Mouse (Mus musculus): ENCODE measurements around the gene Specc1. TPM values are rescaled to one million over a fixed set of nuclear protein-coding genes. Genes with fewer than 3 reads are reported as not detected.
A peak's percentile ranks its signal among the peaks of the same experiment; 100 is the strongest.

Specc1 gene
- polyA plus RNA-seq, 1 experiment from 2014 or later, result 11.1 TPM

- no peak for ATAC-seq (replicated peaks; ENCODE audit: insufficient number of reproducible peaks, insufficient read depth, low FRiP score, low read depth)
- no peaks in the 10 kb centered on the region for H3K36me3 ChIP-seq
- 59% methylated on average over 13 of the region's 13 CpGs for WGBS
- H3K27me3 ChIP-seq, result peaks cover 3% of the 10 kb centered on the region; the same call in 1 of the 2 replicates
- no peak overlapping the region for H3K27ac ChIP-seq
- no peaks in the 10 kb centered on the region for H3K4me1 ChIP-seq (replicated peaks)
- H3K4me2 ChIP-seq, result no peak overlapping the region
- no peak overlapping the region for H3K9ac ChIP-seq
- no peak overlapping the region for H3K4me3 ChIP-seq
- no peaks in the 10 kb centered on the region for H3K9me3 ChIP-seq (replicated peaks)
Measured at GRCm38 (mm10) chr11:62015071-62015654, 58.6 kb downstream of the Specc1 start.

- Histone ChIP-seq H3K9ac (no peak overlapping the region), H3K27me3 (peaks cover 3% of the 10 kb centered on the region; the same call in 1 of the 2 replicates), H3K4me2 (no peak overlapping the region), H3K9me3 (replicated peaks) (no peaks in the 10 kb centered on the region), H3K4me3 (no peak overlapping the region), H3K36me3 (no peaks in the 10 kb centered on the region), H3K27ac (no peak overlapping the region), H3K4me1 (replicated peaks) (no peaks in the 10 kb centered on the region)
- WGBS, result 48% methylated on average over 2 of the region's 2 CpGs
- no peak for ATAC-seq (replicated peaks; ENCODE audit: insufficient number of reproducible peaks, insufficient read depth, low FRiP score, low read depth)
Measured at GRCm38 (mm10) chr11:62016985-62017384, 60.4 kb downstream of the Specc1 start.

GRCm38 (mm10) chr11:62018315-62019205 is 62.0 kb downstream of the Specc1 start:
- no peak for ATAC-seq (replicated peaks; ENCODE audit: insufficient number of reproducible peaks, insufficient read depth, low FRiP score, low read depth)

GRCm38 (mm10) chr11:62019857-62020256 is 63.3 kb downstream of the Specc1 start:
- Histone ChIP-seq H3K4me2 (no peak overlapping the region), H3K4me1 (replicated peaks) (peaks cover 6% of the 10 kb centered on the region), H3K9me3 (replicated peaks) (no peaks in the 10 kb centered on the region), H3K36me3 (no peaks in the 10 kb centered on the region), H3K27me3 (peaks cover 3% of the 10 kb centered on the region; the same call in 1 of the 2 replicates), H3K27ac (no peak overlapping the region), H3K9ac (no peak overlapping the region), H3K4me3 (no peak overlapping the region)
- ATAC-seq (replicated peaks; ENCODE audit: insufficient number of reproducible peaks, insufficient read depth, low FRiP score, low read depth), result no peak
- 61% methylated on average over 3 of the region's 3 CpGs for WGBS

More at GRCm38 (mm10) chr11:62018315-62019205, 62.0 kb downstream of the Specc1 start:
- H3K27me3 ChIP-seq, result peaks cover 3% of the 10 kb centered on the region; the same call in 1 of the 2 replicates
- H3K4me1 ChIP-seq (replicated peaks), result no peaks in the 10 kb centered on the region
- no peak overlapping the region for H3K27ac ChIP-seq
- H3K9me3 ChIP-seq (replicated peaks), result no peaks in the 10 kb centered on the region
- no peak overlapping the region for H3K9ac ChIP-seq
- H3K4me3 ChIP-seq, result no peak overlapping the region
- no peaks in the 10 kb centered on the region for H3K36me3 ChIP-seq
- no peak overlapping the region for H3K4me2 ChIP-seq
- WGBS, result 65% methylated on average over 10 of the region's 10 CpGs

GRCm38 (mm10) chr11:62020898-62021297 is 64.3 kb downstream of the Specc1 start:
- ATAC-seq (replicated peaks; ENCODE audit: insufficient number of reproducible peaks, insufficient read depth, low FRiP score, low read depth), result no peak
- 79% methylated on average over 1 of the region's 1 CpGs for WGBS
- peaks cover 6% of the 10 kb centered on the region for H3K4me1 ChIP-seq (replicated peaks)
- H3K27me3 ChIP-seq, result peaks cover 3% of the 10 kb centered on the region; the same call in 1 of the 2 replicates
- no peaks in the 10 kb centered on the region for H3K9me3 ChIP-seq (replicated peaks)
- no peak overlapping the region for H3K4me3 ChIP-seq
- H3K9ac ChIP-seq, result no peak overlapping the region
- no peak overlapping the region for H3K4me2 ChIP-seq
- no peak overlapping the region for H3K27ac ChIP-seq
- H3K36me3 ChIP-seq, result no peaks in the 10 kb centered on the region

- Histone ChIP-seq H3K27me3 (no peaks in the 10 kb centered on the region), H3K9ac (no peak overlapping the region), H3K9me3 (replicated peaks) (no peaks in the 10 kb centered on the region), H3K4me3 (no peak overlapping the region), H3K4me1 (replicated peaks) (peaks cover 9% of the 10 kb centered on the region), H3K27ac (no peak overlapping the region), H3K4me2 (no peak overlapping the region), H3K36me3 (no peaks in the 10 kb centered on the region)
- 79% methylated on average over 3 of the region's 3 CpGs for WGBS
- no peak for ATAC-seq (replicated peaks; ENCODE audit: insufficient number of reproducible peaks, insufficient read depth, low FRiP score, low read depth)
Measured at GRCm38 (mm10) chr11:62022105-62022504, 65.5 kb downstream of the Specc1 start.

- Histone ChIP-seq H3K4me3 (no peak overlapping the region), H3K9me3 (replicated peaks) (no peaks in the 10 kb centered on the region), H3K27me3 (no peaks in the 10 kb centered on the region), H3K9ac (no peak overlapping the region), H3K4me2 (no peak overlapping the region), H3K4me1 (replicated peaks) (peaks cover 9% of the 10 kb centered on the region), H3K27ac (0 out of 2 replicates have a peak overlapping the region, but pooled peaks have one; percentile 70), H3K36me3 (no peaks in the 10 kb centered on the region)
- no peak for ATAC-seq (replicated peaks; ENCODE audit: insufficient number of reproducible peaks, insufficient read depth, low FRiP score, low read depth)
- 74% methylated on average over 8 of the region's 8 CpGs for WGBS
Measured at GRCm38 (mm10) chr11:62022718-62023493, 66.3 kb downstream of the Specc1 start.

GRCm38 (mm10) chr11:62023494-62024233 is 67.1 kb downstream of the Specc1 start:
- no peak overlapping the region for H3K9ac ChIP-seq
- H3K27me3 ChIP-seq, result no peaks in the 10 kb centered on the region
- no peaks in the 10 kb centered on the region for H3K9me3 ChIP-seq (replicated peaks)
- no peak overlapping the region for H3K4me2 ChIP-seq
- H3K4me3 ChIP-seq, result no peak overlapping the region
- ATAC-seq (replicated peaks; ENCODE audit: insufficient number of reproducible peaks, insufficient read depth, low FRiP score, low read depth), result no peak
- H3K27ac ChIP-seq, result peak overlapping the region; percentile 70
- H3K36me3 ChIP-seq, result no peaks in the 10 kb centered on the region
- WGBS, result 69% methylated on average over 12 of the region's 12 CpGs
- peaks cover 9% of the 10 kb centered on the region for H3K4me1 ChIP-seq (replicated peaks)

- Histone ChIP-seq H3K9ac (no peak overlapping the region), H3K4me2 (no peak overlapping the region), H3K4me3 (no peak overlapping the region), H3K36me3 (no peaks in the 10 kb centered on the region), H3K27me3 (no peaks in the 10 kb centered on the region), H3K27ac (peak overlapping the region; percentile 70), H3K4me1 (replicated peaks) (peaks cover 9% of the 10 kb centered on the region), H3K9me3 (replicated peaks) (no peaks in the 10 kb centered on the region)
- 0 out of 2 replicates have a peak, but pooled peaks have one; percentile 39 for ATAC-seq (replicated peaks; ENCODE audit: insufficient number of reproducible peaks, insufficient read depth, low FRiP score, low read depth)
- 64% methylated on average over 8 of the region's 8 CpGs for WGBS
Measured at GRCm38 (mm10) chr11:62024234-62024601, 67.7 kb downstream of the Specc1 start.

GRCm38 (mm10) chr11:62024952-62025351 is 68.4 kb downstream of the Specc1 start:
- H3K9me3 ChIP-seq (replicated peaks), result no peaks in the 10 kb centered on the region
- peaks cover 9% of the 10 kb centered on the region for H3K4me1 ChIP-seq (replicated peaks)
- no peaks in the 10 kb centered on the region for H3K36me3 ChIP-seq
- no peak for ATAC-seq (replicated peaks; ENCODE audit: insufficient number of reproducible peaks, insufficient read depth, low FRiP score, low read depth)
- no peaks in the 10 kb centered on the region for H3K27me3 ChIP-seq
- H3K27ac ChIP-seq, result no peak overlapping the region
- 60% methylated on average over 5 of the region's 5 CpGs for whole genome bisulfite sequencing
- no peak overlapping the region for H3K4me3 ChIP-seq
- H3K4me2 ChIP-seq, result no peak overlapping the region
- H3K9ac ChIP-seq, result no peak overlapping the region
